Mouse (Mus musculus): ENCODE results near the gene Ptprd.

- TF ChIP-seq CTCF (IDR thresholded peaks at IDR 0.05; ENCODE audit: low read depth) (no peak), EP300 (IDR thresholded peaks at IDR 0.05; ENCODE audit: low read depth) (no peak)
Measured at GRCm38 (mm10) chr4:77155561-77155960, 1056.2 kb downstream of the Ptprd start.
